Mouse (Mus musculus) erythroblast, embryonic 14.5 days (primary cell): Measurements from ENCODE around the gene Nab2.

Experiments
- GATA1 ChIP-seq: IDR thresholded peaks from 2 replicates; pipeline ENCODE4 v1.6.1; 2012; ENCODE audit warnings: low read length, inconsistent platforms, mixed read lengths
- TAL1 ChIP-seq: IDR thresholded peaks from 3 replicates; pipeline ENCODE4 v1.6.1; 2012; ENCODE audit warnings: low read length, inconsistent platforms, mixed read lengths

DNA sequence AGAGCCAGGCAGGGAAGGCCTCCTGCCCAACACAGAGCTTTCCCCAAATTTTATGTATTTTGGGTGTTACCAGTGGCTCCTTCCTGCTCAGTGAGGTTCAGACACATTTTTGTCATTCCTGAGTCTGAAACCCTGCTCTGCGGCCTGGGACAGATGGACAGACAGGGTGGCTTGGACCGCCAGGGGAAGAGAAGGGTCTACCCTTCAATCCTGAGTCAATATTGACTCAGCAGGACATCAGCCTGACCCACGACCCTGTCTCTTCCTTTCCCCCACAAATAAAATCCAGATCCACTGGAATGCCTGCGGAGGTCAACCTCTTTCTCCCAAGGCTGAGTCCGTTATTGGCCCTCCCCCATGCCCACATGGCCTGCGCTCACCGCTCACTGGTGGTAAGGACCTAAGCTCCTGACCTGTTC, 52.1 kb downstream of the Nab2 start:
- TF ChIP-seq GATA1 (no peak), TAL1 (no peak)
